Mouse (Mus musculus) hindbrain, embryonic 13.5 days (tissue): ENCODE results near the gene Zswim9. TPM values are rescaled to one million over a fixed set of nuclear protein-coding genes. Genes with fewer than 3 reads are reported as not detected.

Experiments used
- ATAC-seq: fragments of 200-750 bp; cut with Nextera tagmentation; 2 replicates; pipeline ENCODE4 v1.8.0; 2017; ENCODE audit warnings: moderate TSS enrichment; ENCODE audit not compliant: low FRiP score
- H3K27ac ChIP-seq: fragments of 300-500 bp; sonication (generic); 2 replicates; pipeline ENCODE4 v1.5.1; 2015; ENCODE audit warnings: inconsistent platforms, mild to moderate bottlenecking, moderate library complexity
- H3K27me3 ChIP-seq: fragments of 300-500 bp; sonication (generic); 2 replicates; pipeline ENCODE4 v1.6.1; 2015; ENCODE audit warnings: mild to moderate bottlenecking, inconsistent platforms
- H3K36me3 ChIP-seq: fragments of 300-500 bp; sonication (generic); 2 replicates; pipeline ENCODE4 v1.6.1; 2015; ENCODE audit warnings: mild to moderate bottlenecking, inconsistent platforms
- H3K4me1 ChIP-seq: fragments of 300-500 bp; sonication (generic); replicated peaks from 2 replicates; pipeline ENCODE4 v1.6.1; 2015; ENCODE audit warnings: inconsistent platforms
- H3K4me2 ChIP-seq: fragments of 300-500 bp; sonication (generic); 2 replicates; pipeline ENCODE4 v1.6.1; 2015; ENCODE audit warnings: inconsistent platforms, mild to moderate bottlenecking, moderate library complexity
- H3K4me3 ChIP-seq: fragments of 300-500 bp; sonication (generic); 2 replicates; pipeline ENCODE4 v1.5.1; 2015; ENCODE audit warnings: mild to moderate bottlenecking, inconsistent platforms
- H3K9ac ChIP-seq: fragments of 300-500 bp; sonication (generic); 2 replicates; pipeline ENCODE4 v1.6.1; 2015; ENCODE audit warnings: mild to moderate bottlenecking, inconsistent platforms
- H3K9me3 ChIP-seq: fragments of 300-500 bp; sonication (generic); 2 replicates; pipeline ENCODE4 v1.6.1; 2016; ENCODE audit warnings: inconsistent platforms
- WGBS: fragments of 180-500 bp; shearing (Covaris S2); methylation state at CpG from one replicate; pipeline ENCODE4 v1.1.7; 2015; 5-methylcytosine and 5-hydroxymethylcytosine counted together
- polyA plus RNA-seq: library from polyadenylated mRNA; unstranded; fragments of >200 nt; fragmentation: Nextera tagmentation; extraction: Ambion mirVana; gene quantifications from 2 replicates; pipeline ENCODE4 v1.2.1, GENCODE M21; 2015

The Zswim9 gene
- polyA plus RNA-seq, 1 experiment from 2014 or later: 15.9 TPM

GRCm38 (mm10) chr7:13260746-13261700 lies 17.5 kb downstream of the Zswim9 start:
- H3K27me3 ChIP-seq: no peaks in the 10 kb centered on the region
- H3K27ac ChIP-seq: no peak overlapping the region
- no peak overlapping the region for H3K4me2 ChIP-seq
- 53% methylated on average over 50 of the region's 50 CpGs for WGBS
- H3K4me1 ChIP-seq: no peaks in the 10 kb centered on the region
- H3K36me3 ChIP-seq: peaks cover 22% of the 10 kb centered on the region
- H3K4me3 ChIP-seq: no peak overlapping the region
- ATAC-seq: 0 out of 2 replicates have a peak, but pooled peaks have one; percentile 23
- H3K9ac ChIP-seq: no peak overlapping the region
- H3K9me3 ChIP-seq: no peaks in the 10 kb centered on the region

GRCm38 (mm10) chr7:13212720-13213119 lies 65.8 kb downstream of the Zswim9 start, which contains the start of gene Vmn1r89:
Vmn1r89 (plus strand) TSS chr7:13213020.
- no peak within 1 kb of the TSS for H3K4me3 ChIP-seq
- no peaks in the 10 kb centered on the region for H3K9me3 ChIP-seq

More at GRCm38 (mm10) chr7:13212720-13213119, 65.8 kb downstream of the Zswim9 start, which contains the start of gene Vmn1r89:
- Histone ChIP-seq H3K9ac (no peak within 1 kb of the TSS), H3K36me3 (no peaks in the 10 kb centered on the region), H3K27me3 (no peaks in the 10 kb centered on the region), H3K4me1 (no peaks in the 10 kb centered on the region), H3K4me2 (no peak within 1 kb of the TSS), H3K27ac (no peak within 1 kb of the TSS)
- no peak for ATAC-seq

Other genes starting within 250 kb of the Zswim9 start
- 181 and 184 TPM in 2 replicates for gene Chmp2a, start 243.9 kb downstream of the Zswim9 start, polyA plus RNA-seq
- 80.3 and 95.9 TPM in 2 replicates for gene Ube2m, start 240.4 kb downstream of the Zswim9 start, polyA plus RNA-seq
- gene Mzf1, start 224.0 kb downstream of the Zswim9 start, polyA plus RNA-seq: 6.0 and 6.7 TPM in 2 replicates
- gene Vmn1r85, start 183.5 kb downstream of the Zswim9 start, polyA plus RNA-seq: 0.03 and 0.04 TPM in 2 replicates
- not detected in 2 replicates for gene Vmn1r86, start 158.8 kb downstream of the Zswim9 start, polyA plus RNA-seq
- gene Vmn1r87, start 138.6 kb downstream of the Zswim9 start, polyA plus RNA-seq: not detected in 2 replicates
- gene Vmn1r88, start 119.2 kb downstream of the Zswim9 start, polyA plus RNA-seq: not detected in 2 replicates
- not detected in 2 replicates for gene Vmn1r89, start 65.7 kb downstream of the Zswim9 start, polyA plus RNA-seq
- 41.1 and 46.2 TPM in 2 replicates for gene Lig1, start 1.4 kb downstream of the Zswim9 start, polyA plus RNA-seq
- gene Pla2g4c, start 45.9 kb upstream of the Zswim9 start, polyA plus RNA-seq: 0.92 and 1.2 TPM in 2 replicates
- gene Cabp5, start 119.4 kb upstream of the Zswim9 start, polyA plus RNA-seq: not detected in 2 replicates
- gene Bsph1, start 172.1 kb upstream of the Zswim9 start, polyA plus RNA-seq: not detected in 2 replicates